Mouse (Mus musculus): ENCODE data around the gene Nprl2. TPM values are rescaled to one million over a fixed set of nuclear protein-coding genes. Genes with fewer than 3 reads are reported as not detected.

Gene Nprl2
- 10 to 100 TPM; 17.3 to 18.9 TPM for total RNA-seq (2021)

GRCm38 (mm10) chr9:107541474-107542351 is at the start of gene Nprl2, which contains the start of gene Cyb561d2:
Gene Nprl2, plus strand, starts transcription at chr9:107542226.
Gene Cyb561d2, minus strand, starts transcription at chr9:107542193.
- peak; percentile 91 for DNase-seq (ENCODE audit: low spot score)
- intact Hi-C loops (cut with DNase I): no loop called here

- no peak for DNase-seq (ENCODE audit: low spot score)
- intact Hi-C loops (cut with DNase I): loop anchor here (5.0 kb wide), 1 partner anchor 106 kb away; no protein-coding TSS in a partner anchor
Measured at GRCm38 (mm10) chr9:107493511-107493910, 48.5 kb upstream of the Nprl2 start.

DNA sequence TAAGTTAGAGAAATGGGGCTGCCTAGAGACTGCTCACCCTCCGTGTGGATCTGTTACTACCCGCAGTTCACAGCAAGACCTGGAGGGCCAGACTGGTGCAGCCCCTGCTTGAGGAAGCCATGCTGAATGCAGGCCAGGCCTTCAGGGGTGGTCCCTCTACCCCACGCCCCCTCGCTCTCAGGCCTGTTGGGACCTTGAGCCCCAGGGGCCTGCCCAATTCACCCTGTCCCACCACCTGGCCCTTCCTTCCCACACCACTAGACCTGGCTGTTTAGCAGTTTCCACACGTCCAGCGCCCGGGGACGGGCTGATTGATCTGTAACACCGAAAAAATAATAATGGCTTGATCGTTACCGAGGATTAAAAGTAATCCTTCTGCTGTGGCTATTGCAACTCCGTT is 47.8 kb upstream of the Nprl2 start:
- no peak for DNase-seq (ENCODE audit: low spot score)
- intact Hi-C loops (cut with DNase I): loop anchor here (5.0 kb wide), 1 partner anchor 107 kb away; no protein-coding TSS in a partner anchor

- no peak for DNase-seq (ENCODE audit: low spot score)
- intact Hi-C loops (cut with DNase I): no loop called here
Measured at GRCm38 (mm10) chr9:107496359-107496758, 45.7 kb upstream of the Nprl2 start.

DNA sequence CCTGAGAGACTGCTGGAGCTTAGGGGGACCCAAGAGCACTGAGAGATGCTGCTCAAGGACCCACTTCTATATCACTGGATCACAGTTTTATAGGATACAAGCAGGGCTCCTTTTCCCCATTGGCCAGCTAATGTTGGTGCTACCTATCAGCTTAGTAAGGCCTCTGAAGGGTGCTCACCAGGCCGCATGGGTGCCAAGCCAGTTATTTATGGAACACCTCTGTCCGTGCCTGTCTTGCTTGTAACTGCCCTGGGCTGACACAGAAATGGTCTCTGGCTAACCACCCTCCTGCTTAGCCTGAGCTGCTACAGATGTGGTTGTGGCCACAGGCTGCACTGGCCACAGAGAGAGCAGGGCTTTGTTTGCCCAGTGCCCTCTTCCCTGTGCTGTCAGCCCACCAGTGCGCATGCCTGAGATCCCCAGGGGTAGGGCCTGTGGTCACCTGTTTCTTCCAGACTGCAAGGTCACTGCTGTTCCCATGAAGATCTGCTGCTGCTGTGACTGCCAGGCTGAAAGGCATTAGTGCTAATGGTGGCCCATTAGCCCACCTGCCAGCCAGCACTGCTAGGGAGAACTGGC is 41.2 kb upstream of the Nprl2 start:
- intact Hi-C loops (cut with DNase I): no loop called here
- no peak for DNase-seq (ENCODE audit: low spot score)

DNA sequence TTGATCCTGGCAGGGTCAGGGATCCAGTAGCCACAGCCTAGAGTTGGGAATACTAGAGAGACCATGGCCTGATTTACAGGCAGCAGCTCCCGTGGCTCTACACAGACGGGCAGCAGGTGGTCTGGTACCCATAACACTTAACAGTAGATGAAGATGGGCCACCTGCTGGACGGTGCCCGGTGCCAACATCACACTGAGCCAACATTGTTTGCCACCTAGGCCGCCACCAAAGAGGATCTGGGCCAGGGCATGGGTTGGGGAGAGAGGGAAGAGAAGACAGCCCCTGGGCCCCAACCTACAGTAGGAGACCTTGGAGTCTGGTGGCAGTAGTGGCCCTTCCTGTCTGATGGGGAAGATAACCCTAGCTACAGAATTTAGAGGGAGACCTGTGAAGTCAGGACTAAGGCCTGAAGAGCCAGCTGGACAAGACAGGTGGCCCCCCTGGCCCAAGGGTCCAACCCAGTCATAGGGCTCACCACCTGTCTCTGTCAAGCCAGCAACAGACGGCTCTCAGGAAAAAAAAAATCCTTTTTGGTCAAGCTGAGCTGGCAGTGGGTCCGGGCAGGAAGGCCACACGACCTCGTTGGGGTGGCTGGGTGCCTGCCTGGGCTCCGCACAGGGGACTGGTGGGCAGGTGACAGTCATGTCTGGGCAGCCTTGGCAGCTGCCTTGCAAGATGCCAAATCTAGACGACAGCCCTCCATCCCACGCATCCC is 39.7 kb upstream of the Nprl2 start:
- intact Hi-C loops (cut with DNase I): no loop called here
- no peak for DNase-seq (ENCODE audit: low spot score)

GRCm38 (mm10) chr9:107504662-107505537 is 37.1 kb upstream of the Nprl2 start:
- intact Hi-C loops (cut with DNase I): no loop called here
- DNase-seq (ENCODE audit: low spot score): no peak

- DNase-seq (ENCODE audit: low spot score): no peak
- intact Hi-C loops (cut with DNase I): no loop called here
Measured at GRCm38 (mm10) chr9:107508266-107508665, 33.8 kb upstream of the Nprl2 start.

- DNase-seq (ENCODE audit: low spot score): no peak
- intact Hi-C loops (cut with DNase I): loop anchor here (5.0 kb wide), 1 partner anchor 218 kb away; no protein-coding TSS in a partner anchor
Measured at GRCm38 (mm10) chr9:107510384-107511100, 31.5 kb upstream of the Nprl2 start.

DNA sequence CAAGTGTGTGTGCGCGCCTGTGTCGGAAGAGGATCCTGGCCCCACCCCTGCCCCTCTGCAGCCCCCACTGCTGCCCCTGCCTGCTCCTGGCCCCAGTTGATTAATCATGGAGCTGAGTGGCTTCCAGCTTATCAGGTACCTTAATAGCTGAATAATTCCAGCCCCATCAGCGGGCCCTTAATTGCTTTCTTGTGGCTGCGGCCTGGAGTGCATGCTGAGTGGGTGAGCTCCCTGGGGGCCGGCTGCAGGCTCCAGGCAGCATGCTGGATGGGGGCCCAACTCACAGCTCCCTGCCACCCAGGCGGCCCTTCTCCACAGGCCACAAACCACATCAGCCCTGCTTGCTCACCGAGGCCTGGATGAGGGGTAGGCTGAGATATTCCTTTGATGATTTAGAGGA is 30.6 kb upstream of the Nprl2 start:
- intact Hi-C loops (cut with DNase I): loop anchor here (5.0 kb wide), 1 partner anchor 219 kb away; no protein-coding TSS in a partner anchor
- DNase-seq (ENCODE audit: low spot score): no peak

DNA sequence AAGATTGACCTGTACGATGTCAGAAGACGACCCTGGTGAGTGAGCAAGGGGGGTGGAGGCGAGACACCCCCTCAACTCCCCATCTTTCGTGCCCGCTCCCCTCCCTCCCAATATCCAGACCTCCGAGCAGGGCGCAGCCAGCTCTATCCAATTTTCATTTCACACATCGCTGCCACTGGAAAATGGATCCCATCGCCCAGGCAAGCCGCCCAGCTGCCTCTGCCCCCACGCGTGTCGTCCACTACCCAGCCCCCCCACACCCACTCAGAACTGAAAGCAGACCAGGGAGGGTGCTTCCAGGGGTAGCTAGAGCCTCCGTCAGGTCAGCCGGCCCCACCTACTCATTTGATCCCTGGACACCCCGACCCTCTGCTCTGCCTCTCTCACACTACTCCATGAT is 29.7 kb upstream of the Nprl2 start:
- intact Hi-C loops (cut with DNase I): loop anchor here (5.0 kb wide), 1 partner anchor 220 kb away; no protein-coding TSS in a partner anchor

DNA sequence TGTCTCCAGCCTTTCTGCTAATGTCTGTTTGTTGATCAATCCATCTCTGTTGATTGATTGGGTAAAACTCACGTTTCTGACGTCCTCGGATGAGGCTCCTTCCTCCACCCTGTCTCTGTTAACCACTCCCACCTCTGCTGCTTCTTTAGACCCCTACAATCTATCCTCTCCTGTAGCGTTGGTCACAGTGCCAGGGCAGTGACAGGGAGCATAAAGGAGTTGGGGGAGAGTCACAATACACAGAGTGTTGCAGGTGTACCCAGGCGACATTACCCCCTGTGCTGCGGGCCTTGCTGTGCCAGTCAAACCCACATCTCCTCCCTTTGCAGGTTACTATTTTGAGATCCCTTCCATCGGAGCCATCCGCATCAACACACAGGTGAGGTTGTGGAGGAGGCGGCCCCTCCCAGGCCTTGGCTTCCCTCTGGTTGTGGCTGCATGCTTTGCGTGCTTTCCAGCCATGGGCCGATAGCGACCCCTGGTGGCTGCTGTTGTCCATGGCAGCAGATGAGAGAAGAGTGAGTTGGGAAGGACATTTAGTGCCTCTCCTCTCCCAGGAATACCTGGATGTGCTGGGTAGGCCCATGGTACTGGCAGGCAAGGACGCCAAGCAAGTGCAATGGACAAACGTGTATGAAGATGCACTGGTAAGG is 27.6 kb upstream of the Nprl2 start:
- intact Hi-C loops (cut with DNase I): loop anchor here (1.0 to 5.0 kb wide), 3 partner anchors 148 to 222 kb away; no protein-coding TSS in a partner anchor
- DNase-seq (ENCODE audit: low spot score): peak; percentile 21

More for the DNA sequence above, 29.7 kb upstream of the Nprl2 start:
- DNase-seq (ENCODE audit: low spot score): no peak

GRCm38 (mm10) chr9:107520331-107520730 is 21.7 kb upstream of the Nprl2 start:
- intact Hi-C loops (cut with DNase I): no loop called here

DNA sequence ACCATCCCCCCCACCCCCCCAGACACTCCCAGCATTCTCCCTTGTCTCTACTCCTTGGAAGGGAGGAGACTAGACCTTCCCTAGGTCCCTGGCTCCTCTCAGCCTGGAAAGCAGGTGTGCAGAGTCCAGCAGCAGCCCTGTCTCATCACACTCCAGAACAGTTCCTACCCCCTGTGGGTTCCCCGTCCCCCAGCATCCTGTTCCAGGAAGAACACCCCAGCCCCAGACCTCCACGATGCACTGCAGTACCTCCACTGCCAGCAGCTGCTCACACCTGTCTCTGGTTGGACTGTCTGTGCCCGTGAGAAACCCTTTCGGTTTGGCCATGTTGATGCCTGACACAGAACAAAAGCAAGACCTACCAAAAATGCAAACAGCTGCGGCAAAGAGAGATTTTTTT is 20.8 kb upstream of the Nprl2 start:
- intact Hi-C loops (cut with DNase I): no loop called here
- DNase-seq (ENCODE audit: low spot score): no peak

More at GRCm38 (mm10) chr9:107520331-107520730, 21.7 kb upstream of the Nprl2 start:
- DNase-seq (ENCODE audit: low spot score): no peak

- DNase-seq (ENCODE audit: low spot score): no peak
- intact Hi-C loops (cut with DNase I): no loop called here
Measured at GRCm38 (mm10) chr9:107521711-107522399, 20.2 kb upstream of the Nprl2 start.

GRCm38 (mm10) chr9:107522400-107522711 is 19.7 kb upstream of the Nprl2 start:
- DNase-seq (ENCODE audit: low spot score): no peak
- intact Hi-C loops (cut with DNase I): no loop called here

DNA sequence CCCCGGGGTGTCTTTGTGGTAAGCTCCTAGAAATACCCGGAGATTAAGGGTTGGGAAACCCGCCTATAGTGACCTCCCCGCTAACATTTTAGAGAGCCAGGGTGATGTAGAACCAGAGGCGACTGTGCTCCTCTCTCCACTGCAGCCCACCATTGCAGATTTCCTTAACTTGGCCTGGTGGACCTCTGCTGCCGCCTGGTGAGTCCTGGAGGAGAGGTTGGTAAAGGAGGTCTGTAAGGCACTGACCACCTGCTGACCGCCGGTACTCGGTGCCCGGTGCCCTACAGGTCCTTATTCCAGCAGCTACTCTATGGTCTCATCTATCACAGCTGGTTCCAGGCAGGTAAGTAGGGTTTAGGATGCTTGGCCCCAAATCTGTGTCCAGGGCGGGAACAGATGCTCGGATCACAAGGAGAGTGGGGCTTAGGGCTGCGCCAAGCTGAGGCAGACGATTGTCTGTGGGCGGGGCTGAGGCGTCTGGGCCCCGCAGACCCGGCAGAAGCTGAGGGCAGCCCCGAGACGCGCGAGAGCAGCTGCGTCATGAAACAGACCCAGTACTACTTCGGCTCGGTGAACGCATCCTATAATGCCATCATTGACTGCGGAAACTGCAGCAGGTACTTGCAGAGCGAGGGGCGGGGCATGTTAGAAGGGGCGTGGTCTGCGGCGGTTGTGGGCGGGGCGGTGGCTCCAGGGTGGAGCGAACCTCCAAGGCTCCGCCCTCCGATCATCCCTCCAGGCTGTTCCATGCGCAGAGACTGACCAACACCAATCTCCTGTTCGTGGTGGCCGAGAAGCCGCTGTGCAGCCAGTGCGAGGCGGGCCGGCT is 15.6 kb upstream of the Nprl2 start:
- peak; percentile 31 for DNase-seq (ENCODE audit: low spot score)
- intact Hi-C loops (cut with DNase I): no loop called here

Measured in heart, postnatal 25 days (tissue).